Mouse (Mus musculus) gastrocnemius, postnatal 25 days (tissue): ENCODE results near the gene Psmg4. TPM values are rescaled to one million over a fixed set of nuclear protein-coding genes. Genes with fewer than 3 reads are reported as not detected.
A peak's percentile ranks its signal among the peaks of the same experiment; 100 is the strongest.

Source experiments
- DNase-seq: peaks from one replicate; pipeline ENCODE4 v3.0.0; 2022
- long read RNA-seq, 2 experiments: library from polyadenylated mRNA; stranded (forward); transcript quantifications; one replicate each; pipeline ENCODE4 v2.0.0; 2021
- total RNA-seq, 2 experiments: library from RNA; stranded (reverse); gene quantifications; 1 replicate in 1 of 2; 2 replicates in 1 of 2; pipeline ENCODE4 v1.2.3; 2021

Psmg4 gene
- 10 to 100 TPM; 15.9 to 16.2 TPM for total RNA-seq
- long read RNA-seq, experiment 1, transcript Psmg4-202 (3 exons, 555 nt) = major isoform, 26 of 42 reads
- long read RNA-seq, experiment 1, transcript Psmg4-201 (2 exons, 474 nt) = minor isoform, 16 of 42 reads
- long read RNA-seq, experiment 1, partial matches to known transcripts = 0 of 42 reads
- long read RNA-seq, experiment 1, other reads (novel, unspliced or antisense) = 0 of 42 reads
- long read RNA-seq, experiment 2, transcript Psmg4-201 (2 exons, 474 nt) = minor isoform, 14 of 48 reads
- long read RNA-seq, experiment 2, transcript Psmg4-202 (3 exons, 555 nt) = major isoform, 32 of 48 reads
- long read RNA-seq, experiment 2, partial matches to known transcripts = 1 of 48 reads
- long read RNA-seq, experiment 2, other reads (novel, unspliced or antisense) = 1 of 48 reads

DNA sequence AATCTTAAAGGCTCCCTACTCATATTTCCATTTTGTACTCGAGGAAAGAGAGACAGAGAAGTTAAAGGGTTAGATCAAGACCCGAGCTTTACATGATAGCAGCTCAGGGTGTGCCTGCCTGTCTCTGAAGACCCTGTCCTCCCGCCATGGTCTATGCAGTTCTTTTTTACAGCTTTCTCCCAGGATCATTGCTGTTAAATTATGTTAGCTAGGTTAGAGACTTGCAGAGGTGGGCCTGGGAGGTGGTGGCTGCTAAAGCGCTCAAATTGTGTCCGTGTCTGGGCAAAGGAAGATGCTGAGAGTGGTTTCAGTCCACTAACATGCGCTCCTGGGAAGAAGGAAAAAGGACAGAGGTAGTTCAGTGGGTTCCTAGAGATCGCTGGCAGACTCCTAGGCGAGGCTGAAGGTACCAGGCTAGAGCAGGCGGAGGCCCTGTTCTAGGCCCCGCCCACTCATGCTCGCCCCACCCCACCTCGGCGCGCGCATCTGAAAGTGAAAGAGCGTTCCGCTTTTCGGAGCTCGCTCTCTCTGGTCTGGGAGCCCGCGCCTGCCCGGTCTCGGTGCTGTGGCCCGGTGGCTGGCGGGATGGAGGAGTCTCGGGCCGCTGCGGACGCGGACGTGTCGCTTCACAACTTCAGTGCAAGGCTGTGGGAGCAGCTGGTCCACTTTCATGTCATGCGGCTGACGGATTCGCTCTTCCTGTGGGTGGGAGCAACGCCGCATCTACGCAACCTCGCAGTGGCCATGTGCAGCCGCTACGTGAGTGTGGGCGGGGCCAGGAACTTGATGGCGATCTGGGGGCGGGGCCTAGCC, at the start of gene Psmg4:
Psmg4 (plus strand) TSS at position 474 of the 813 bp plus-strand sequence.
- DNase-seq = peak; percentile 91

- DNase-seq = no peak
Observed at GRCm38 (mm10) chr13:34113086-34113485, 49.7 kb upstream of the Psmg4 start.

DNA sequence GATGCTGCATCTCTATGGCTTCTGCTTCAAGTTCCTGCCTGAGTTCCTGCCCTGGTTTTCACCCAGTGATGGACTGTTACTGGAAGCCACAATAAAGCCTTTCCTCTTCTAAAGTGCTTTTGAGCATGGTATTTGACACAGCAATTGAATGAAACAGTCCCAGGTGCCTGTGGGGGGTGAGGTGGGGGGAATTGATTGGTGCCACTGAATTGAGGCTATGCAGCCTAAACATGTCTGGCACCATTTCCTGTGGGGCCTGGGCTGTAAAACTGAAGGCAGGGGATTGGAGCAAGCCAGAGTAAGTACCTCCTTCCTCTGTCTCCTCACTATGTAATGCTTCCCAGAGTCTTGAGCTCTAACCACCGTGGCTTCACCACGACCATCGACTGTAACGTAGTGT, 48.1 kb upstream of the Psmg4 start:
- DNase-seq = no peak

- no peak for DNase-seq
Observed at GRCm38 (mm10) chr13:34116508-34116907, 46.3 kb upstream of the Psmg4 start.

- DNase-seq = no peak
Observed at GRCm38 (mm10) chr13:34118816-34119215, 43.9 kb upstream of the Psmg4 start.

GRCm38 (mm10) chr13:34119406-34119805, 43.4 kb upstream of the Psmg4 start:
- no peak for DNase-seq

GRCm38 (mm10) chr13:34120536-34120935, 42.2 kb upstream of the Psmg4 start:
- DNase-seq = no peak

- DNase-seq = peak; percentile 70
Observed at GRCm38 (mm10) chr13:34125711-34126110, 37.1 kb upstream of the Psmg4 start.

DNA sequence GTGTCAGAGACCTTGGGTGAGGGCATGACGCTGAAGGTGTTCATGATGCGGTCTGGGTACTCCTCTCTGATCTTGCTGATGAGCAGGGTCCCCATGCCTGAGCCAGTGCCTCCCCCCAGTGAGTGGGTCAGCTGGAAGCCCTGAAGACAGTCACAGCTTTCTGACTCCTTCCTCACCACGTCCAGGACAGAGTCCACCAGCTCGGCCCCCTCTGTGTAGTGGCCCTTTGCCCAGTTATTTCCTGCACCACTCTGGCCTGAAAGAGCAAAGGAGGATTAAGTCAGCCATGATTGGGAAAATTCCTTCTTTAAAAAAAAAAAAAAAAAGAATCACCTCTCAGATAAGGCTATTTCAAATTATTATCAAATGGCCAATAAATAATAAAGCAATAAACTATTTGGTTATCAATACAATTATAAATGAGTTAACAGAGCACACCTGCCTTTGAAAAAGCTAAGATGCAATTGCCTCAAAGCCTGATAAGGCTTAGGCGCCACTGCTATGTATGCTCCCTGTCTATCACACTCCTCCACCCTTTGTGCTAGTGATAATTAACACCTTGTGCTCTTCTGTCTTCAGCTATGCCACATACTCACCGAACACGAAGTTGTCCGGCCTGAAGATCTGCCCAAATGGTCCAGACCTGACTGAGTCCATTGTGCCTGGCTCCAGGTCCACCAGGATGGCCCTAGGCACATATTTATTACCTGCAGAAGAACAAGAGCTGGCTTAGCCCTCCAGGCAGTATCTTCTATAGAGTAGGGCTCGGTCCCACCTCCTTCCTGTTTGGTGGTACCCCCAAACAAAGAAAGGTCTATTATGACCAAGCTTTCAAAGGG, 34.3 kb upstream of the Psmg4 start:
- DNase-seq = no peak

DNA sequence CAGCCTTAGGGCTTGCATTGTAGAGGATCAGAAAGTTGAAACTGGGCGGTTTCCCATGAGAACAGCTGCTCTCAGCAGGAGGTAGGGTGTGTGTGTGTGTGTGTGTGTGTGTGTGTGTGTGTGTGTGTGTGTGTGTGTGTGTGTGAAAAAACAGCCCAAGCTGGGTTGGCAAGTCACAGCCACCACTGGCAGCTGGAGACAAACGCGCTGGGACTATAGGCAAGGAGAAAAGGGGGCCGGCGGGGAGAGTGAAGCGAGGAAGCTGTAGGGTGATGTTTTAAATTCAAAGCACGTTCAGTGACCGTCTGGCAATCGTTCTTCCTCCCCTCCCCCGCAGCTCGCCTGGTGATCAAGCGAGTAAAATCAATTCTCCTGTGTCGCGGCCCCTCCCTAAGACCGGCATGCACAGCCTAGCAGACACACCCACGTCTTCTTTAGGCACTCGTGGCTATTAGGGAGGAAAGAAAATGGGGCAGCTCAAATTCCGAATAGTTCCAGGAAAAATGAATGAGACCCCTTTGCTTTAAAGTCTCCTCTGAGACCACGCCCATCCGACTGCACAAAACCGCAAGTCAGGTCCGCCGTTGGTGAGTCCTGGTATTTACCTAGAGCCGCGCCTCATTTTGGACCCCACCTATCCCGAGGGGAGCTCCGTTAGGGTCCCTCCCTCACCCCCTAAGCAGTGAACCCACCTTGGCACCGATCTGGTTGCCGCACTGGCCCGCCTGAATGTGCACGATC, 33.1 kb upstream of the Psmg4 start:
- DNase-seq = peak; percentile 18

DNA sequence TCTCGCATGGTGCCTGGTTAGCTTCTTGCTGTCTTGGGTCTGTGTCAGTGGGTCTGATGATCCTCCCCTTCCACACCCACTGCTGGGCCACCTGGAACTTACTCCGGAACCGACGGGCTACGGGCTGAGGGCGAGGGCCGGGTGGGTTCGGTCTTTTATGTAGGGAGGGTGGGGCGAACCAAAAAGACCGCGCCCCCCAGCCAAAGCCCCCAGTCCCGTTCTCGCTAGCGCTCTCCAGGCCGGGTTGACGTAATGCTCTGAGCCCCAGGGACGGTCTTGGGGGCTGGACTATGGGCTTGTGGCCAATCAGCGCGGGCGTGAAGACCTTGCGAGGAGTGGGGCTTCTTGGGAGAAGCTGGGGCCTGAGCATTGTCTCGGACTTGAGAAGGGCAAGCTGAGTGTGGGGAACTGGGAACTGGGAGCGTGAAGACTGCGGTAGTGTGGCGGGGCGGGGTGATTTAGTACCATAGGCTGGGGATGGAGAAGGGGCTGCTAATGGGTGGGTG, 32.5 kb upstream of the Psmg4 start, which contains the start of gene Tubb2b:
Tubb2b (minus strand) TSS at position 241 of the 506 bp plus-strand sequence.
- peak; percentile 46 for DNase-seq

DNA sequence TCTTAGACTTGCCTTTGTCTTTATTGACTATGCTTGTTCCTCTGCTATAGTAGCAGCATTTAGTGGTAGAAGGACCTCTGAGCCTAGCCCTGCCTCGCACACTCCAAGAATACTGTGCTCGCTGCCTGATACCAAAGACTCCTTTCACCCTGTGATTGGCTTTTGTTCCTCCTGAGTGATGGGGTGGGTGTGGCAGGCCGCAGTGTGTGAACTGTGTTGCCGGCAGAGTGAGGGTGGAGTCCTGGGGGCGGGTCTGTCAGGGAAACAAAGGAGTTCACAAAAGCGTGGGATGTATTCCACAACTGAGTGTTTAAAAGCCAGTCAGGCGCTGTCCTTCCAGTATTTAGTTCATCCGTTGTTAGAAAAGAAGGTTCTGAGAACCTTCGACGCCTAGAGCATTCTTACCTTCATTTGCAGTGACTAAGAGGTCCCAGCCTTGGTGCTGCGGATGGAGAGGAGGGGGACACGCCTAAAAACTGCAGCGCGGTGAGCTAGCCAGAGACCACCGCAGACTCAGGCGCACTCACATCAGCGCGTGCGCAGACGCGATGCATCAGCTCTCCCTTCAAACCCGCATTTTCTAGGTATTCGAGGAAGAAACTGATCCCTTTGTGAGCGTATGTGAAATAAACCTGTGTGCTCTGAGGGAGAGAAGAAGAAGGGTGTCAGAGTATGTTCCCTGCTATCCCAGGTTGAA, 31.6 kb upstream of the Psmg4 start:
- peak; percentile 30 for DNase-seq

DNA sequence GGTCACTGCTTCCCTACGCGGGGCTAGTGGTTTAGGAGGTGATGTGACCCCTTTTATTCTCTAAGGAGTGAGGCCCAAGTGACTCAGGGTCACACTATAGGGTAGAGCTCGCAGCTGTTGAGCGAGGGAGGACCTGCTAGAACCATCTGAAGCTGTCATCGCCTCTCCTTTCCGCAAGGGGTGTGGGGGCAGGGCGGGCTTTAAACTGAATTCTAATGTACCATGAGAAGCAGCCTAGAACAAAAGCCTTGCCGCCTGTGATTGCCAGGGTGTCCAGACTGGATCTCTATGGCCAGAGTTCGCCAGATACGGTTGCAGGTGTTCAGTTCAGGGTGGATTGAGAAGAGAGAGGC, 31.1 kb upstream of the Psmg4 start:
- DNase-seq = no peak

GRCm38 (mm10) chr13:34132299-34132698, 30.5 kb upstream of the Psmg4 start:
- no peak for DNase-seq

DNA sequence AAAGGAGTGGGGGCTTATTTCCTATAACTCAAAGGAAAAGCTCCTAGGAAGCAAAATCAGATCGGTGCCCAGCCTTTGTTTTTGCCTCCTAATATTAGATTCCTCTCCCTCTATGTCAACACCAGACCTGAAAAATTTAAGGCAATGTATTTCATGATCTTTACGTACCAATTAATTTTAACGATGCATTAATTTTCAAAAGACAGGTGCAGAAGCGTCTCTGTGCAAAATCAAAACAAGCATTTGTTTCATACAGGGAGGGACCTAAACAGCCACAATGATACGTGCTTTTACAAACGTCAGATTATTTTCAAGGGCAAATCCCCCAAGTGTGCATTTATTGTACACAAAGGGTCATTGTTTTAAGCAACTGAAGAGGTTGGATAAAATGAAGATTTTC, 29.9 kb upstream of the Psmg4 start:
- DNase-seq = no peak

DNA sequence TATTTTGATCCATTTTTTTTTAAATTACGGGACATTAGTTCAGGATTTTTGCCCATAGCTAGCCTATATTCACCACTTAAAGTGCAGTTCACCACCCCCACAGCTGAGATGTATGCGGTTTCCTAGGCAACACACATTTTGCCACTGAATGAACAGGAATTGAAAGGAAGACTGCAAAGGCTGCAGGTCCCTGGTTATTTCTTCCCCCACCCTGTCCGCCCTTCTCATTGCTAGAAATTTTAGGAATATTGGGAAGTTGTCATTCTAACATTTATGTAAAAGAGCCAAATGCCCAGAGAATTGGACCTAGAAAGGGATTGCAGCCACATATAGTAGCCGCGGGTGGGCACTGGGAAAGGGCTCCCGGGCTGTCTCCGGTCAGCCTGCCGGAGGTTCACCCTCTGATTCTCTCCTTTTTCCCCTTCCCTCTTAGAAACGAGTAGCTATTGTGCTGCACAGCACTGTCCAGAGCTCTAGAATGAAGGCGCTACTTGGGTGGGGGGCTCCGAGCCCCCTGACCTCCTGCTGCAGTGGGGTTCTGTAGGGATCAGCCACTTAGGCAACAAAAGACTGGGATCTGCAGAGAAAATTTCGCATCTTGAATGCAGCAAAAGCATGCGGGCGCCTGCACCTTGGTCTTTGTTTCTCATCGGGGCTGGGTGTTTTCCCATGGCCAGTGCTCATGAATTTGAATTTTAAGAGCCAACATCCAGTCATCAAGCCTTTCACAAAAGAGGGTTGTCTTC, 29.3 kb upstream of the Psmg4 start:
- DNase-seq = no peak

- no peak for DNase-seq
Observed at GRCm38 (mm10) chr13:34134276-34134675, 28.5 kb upstream of the Psmg4 start.

DNA sequence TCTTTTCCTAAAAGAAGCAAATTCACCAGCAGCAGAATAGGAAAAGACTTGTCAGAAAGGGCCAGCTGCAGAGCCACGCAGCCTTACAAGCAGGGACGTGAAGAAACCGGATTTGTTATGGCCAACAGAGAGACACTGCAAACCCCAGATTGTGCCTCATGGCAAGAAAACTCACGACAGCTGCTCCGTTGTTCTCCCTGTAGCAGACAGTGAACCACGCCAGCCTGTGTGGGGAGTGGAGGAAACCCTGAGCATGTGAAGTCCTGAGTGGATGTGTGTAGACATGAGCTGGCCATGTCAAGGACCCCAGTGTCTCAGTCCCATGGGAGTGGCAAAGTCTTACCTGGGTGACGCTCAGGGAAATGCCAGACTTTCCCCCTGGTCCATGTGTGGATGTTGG, 26.2 kb upstream of the Psmg4 start:
- no peak for DNase-seq

GRCm38 (mm10) chr13:34143389-34143788, 19.4 kb upstream of the Psmg4 start:
- DNase-seq = no peak

- DNase-seq = no peak
Observed at GRCm38 (mm10) chr13:34146916-34147315, 15.8 kb upstream of the Psmg4 start.
